Mouse (Mus musculus) layer of hippocampus, adult 9-11 months (tissue): ENCODE results near the gene Btbd8.
A peak's percentile ranks its signal among the peaks of the same experiment; 100 is the strongest.

ENCODE experiments used
- DNase-seq: peaks from one replicate; pipeline ENCODE4 v3.0.0; 2022

Gene Btbd8

DNA sequence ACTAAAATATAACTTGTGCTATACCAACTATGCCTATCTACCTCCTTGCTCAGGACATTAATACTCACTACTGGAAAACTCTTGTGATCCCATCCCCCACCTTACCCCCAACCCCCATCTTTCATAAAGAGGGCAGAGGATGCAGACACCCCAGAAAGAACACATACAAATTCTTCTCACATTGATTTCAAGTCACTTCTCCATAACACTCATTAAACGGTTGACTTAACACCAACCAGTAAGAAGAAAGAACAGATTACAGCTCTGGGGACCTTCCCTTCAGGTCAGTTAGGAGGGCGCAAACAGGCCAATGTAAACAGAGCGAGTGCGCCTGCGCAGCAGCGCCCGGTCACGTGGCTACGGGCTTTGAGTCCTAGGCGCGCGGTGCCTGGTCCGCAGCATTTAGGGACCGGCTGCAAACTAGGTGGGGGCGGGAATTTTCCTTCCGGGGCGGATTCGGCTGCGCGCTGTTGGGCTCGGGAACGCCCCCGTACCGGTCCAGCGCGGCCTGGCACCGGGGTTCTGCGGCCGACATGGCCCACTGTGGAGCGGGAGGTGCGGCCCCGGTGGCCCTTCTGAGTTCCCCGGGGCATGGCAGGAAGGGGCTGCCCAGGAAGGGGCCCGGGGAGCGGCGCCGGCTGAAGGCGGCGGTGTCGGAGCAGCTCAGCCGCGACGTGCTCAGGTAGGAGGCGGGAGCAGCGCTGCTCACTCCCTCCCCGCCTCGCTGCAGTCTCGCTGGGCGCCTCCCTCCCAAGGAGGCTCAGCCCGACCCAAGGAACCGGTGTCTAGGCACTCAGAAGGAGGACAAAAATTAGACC lies at the start of gene Btbd8:
Btbd8 (plus strand) TSS at position 534 of the 818 bp plus-strand sequence.
- peak; percentile 94 for DNase-seq

DNA sequence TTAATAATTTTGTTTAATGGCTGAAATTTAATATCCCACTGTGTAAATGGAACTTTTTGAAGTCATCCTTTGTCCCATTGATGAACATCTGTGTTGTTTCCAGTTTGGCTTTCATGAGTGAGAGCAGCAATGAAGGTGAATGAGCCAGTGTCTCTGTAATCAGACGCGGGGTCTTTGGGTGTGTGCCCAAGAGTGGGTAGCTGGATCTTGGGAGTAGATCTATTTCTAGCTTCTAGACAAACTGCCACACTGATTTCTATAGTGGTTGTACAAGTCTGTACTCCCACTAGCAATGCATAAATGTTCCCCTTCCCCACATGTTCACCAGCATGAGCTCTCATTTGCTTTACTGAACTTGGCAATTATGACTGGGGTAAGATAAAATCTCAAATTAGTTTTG lies 48.4 kb upstream of the Btbd8 start:
- DNase-seq, result no peak

DNA sequence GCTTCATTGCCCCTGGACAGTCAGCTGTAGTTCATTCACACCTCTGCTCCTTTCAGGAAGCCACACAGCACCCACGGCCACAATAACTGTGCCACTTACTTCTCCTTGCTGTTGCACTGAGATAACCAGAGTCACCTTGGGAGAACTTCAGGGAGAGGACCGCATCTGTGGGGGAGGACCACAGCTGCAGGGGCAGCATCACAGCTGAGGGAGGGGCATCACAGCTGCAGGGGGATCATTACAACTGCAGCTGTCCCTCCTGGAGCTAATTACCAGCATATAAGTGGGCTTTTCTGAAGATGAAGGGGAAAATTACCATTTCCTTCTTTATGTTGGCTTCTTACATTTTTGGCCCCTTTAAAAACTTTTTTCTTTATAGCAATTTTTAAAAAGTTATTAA lies 43.4 kb upstream of the Btbd8 start:
- no peak for DNase-seq

DNA sequence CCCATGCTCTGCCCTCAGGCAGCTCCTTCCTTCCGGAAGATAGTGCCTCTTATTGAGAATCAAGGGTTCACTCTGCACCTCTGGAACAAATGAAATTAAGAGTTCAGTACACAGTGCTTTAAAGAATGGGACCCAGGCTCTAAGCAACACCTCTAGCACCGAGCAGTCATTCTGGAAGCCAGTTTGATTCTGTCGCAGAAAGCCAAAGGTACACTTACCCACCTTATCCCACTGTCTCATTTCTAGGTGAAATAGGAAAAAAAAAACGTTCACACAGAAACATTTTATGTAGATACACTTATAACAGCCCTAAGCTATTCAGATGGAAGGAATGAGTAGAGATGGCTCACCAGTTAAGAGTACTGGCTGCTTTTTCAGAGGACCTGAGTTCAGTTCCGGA lies 35.4 kb upstream of the Btbd8 start, which contains the start of gene Ephx4:
Ephx4 (plus strand) TSS at position 301 of the 400 bp plus-strand sequence.
- no peak for DNase-seq

DNA sequence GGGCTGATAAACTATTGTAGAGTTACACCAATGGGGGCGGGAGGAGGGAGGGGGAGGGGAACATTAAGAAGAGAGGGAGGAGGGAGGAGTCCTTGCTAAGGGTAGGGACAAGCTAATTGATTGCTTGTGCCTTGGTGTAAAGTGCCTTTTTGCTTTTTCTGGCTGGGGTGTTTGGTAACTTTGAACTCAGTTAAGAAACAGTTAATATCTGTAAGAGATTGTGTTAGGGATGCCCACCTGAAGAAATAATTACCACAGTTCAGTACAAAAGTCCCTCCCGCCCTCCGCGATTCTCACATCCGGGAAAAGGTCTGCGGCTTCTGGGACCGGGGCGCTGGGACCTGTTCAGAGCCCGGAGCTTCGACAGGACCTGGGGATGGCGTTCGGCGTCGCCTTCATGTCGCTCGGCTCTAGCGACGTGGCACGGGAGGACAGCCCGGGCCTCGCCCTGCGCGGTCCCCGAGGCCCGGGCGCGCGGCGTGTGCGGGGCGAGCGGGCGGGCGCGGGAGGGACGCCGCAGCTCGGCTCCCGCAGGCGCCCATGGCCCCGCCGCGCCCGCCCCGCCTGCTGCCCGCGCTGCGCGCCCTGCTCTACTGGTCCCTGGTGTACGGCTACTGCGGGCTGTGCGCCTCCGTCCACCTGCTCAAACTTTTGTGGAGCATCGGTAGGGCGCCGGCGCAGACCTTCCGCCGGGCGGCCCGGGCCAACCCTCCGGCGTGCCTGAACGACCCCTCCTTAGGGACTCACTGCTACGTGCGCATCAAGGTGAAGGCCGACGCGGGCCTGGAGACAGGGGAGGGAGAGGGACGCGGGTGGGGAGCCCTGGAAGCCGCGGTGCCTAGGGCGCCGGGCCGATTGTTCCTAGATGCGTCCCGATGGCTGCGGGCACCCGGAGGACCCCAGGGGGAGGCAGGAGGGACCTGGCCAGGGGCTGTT lies 34.5 kb upstream of the Btbd8 start:
- DNase-seq, result no peak

- peak; percentile 73 for DNase-seq
These were observed 33.7 kb upstream of the Btbd8 start for GRCm38 (mm10) chr5:107403947-107404684.

GRCm38 (mm10) chr5:107405361-107405760 lies 32.4 kb upstream of the Btbd8 start:
- peak; percentile 82 for DNase-seq

DNA sequence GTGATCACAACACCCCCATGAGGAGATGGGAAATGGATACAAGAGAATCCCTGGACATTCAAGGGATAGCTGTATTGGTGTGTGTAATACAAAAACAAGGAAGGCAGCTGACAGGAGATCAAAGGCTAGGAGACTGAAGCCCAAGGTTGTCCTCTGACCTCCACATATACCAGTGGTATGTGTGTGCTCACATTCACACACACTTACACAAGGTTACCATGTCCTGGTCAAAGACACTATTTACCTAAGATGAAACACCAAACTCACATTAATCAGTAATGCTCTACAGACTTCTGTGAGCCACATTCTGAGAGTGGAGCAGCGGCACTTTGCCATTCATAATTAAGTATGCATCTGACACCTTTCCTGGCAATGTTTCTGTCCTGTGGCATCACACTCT lies 27.5 kb upstream of the Btbd8 start:
- DNase-seq, result no peak

GRCm38 (mm10) chr5:107411326-107411725 lies 26.5 kb upstream of the Btbd8 start:
- peak; percentile 64 for DNase-seq

DNA sequence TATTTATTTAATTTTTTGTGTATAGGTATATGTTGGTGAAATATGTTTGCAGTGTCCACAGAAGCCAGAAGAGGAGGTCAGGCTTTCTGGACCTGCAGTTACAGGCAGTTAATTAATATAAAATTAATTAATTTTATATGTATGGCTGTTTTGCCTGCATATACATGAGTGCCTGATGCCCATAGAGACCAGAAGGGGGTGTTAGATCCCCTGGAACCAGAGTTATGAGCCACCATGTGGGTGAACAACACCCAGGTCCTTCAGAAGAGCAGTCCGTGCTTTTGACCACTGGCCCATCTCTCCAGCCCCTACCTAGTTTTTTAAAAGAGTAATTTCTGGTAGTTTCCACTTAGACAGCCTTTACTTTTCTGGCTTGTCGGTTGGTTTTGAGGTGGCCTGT lies 25.5 kb upstream of the Btbd8 start:
- DNase-seq, result no peak

- DNase-seq, result peak; percentile 70
These were observed 22.7 kb upstream of the Btbd8 start for GRCm38 (mm10) chr5:107415098-107415497.

DNA sequence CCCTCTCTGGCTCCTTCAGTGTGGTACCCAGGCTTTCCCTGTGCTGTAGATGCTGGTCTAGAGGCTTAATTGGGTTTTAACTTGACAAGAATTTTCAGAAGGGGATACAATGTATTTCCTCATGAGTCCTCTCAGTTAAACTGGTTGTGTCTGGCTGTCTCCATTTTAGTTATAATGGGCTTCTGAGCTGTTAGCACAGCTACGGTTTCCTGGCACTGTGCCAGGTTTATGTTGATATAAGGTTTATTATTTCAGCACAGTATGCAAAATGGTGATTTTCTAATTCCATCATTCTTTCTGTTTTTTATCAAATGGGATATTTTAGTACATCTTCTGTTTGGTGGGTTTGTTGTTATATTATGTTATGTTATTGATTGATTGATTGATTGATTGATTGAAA lies 16.1 kb upstream of the Btbd8 start:
- DNase-seq, result no peak

DNA sequence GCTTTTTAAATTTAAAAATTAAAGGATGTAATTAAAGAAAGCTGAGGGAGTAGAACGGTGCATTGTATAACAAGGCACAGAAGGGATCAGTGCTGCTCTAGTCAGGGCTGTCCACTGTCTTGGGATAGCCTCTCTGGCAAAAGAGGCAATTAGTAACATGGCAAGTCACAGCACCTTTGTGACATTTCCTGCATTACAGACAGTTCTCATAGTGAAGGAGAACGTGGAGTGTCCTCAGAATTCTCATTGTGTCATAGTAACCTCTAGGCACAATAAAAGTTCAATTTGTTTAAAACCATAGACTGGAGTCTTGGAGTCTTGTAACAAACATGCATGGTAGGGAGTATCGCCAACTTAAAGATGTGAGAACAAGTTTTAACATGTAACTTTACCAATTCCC lies 6.5 kb upstream of the Btbd8 start, which contains the start of gene Lpcat2b:
Lpcat2b (plus strand) TSS at position 301 of the 400 bp plus-strand sequence.
- no peak for DNase-seq

- no peak for DNase-seq
These were observed 3.8 kb upstream of the Btbd8 start for GRCm38 (mm10) chr5:107434001-107434400.

GRCm38 (mm10) chr5:107436185-107436584 lies 1.6 kb upstream of the Btbd8 start:
- no peak for DNase-seq

DNA sequence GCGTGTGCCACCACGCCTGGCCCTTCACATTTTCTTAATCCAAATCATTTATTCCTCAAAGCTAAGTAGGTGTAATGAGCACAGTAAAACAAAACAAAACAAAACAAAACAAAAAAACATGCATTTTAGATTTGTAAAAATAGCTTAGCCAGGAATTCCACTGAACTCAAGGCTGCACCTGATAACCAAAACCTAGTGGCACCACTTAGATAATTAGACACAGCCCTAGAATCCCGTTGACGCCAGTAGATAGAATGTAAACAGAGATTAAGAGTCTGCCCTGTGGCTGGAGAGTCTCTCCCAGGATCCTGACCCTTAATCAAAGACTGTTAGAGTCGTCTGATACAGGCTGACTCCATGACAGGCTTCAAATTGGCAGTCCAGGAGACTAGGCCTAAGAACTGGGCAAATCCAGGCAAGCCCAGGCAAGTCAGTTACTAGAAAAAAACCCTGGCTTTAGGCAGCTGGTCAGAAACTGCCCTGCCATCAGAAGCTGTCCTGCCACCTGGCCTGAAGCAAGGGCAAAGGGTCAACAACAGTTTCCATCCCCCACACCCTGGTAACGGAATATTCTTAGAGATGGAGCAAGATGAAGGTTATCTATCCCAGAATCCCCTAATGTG lies 1.1 kb upstream of the Btbd8 start:
- DNase-seq, result no peak

GRCm38 (mm10) chr5:107438353-107438752 lies 556 bp downstream of the Btbd8 start:
- DNase-seq, result no peak

DNA sequence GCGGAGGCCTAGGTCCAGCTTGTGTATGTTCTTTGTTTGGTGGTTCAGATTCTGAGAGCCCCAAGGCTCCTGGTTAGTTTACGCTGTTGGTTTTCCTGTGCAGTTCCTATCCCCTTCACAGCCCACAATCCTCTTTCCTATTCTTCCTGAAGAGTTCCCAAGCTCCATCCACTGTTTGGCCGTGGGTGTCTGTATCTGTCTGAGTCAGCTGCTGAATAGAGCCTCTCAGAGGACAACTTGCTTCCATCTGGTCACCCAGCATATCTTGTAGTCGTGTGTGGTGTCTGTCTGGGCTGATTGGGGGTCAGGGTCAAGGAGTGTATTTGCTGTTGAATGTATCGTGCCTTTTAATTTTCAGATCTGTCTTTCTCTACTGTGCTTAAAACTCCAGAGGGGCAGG lies 4.1 kb downstream of the Btbd8 start:
- DNase-seq, result no peak

DNA sequence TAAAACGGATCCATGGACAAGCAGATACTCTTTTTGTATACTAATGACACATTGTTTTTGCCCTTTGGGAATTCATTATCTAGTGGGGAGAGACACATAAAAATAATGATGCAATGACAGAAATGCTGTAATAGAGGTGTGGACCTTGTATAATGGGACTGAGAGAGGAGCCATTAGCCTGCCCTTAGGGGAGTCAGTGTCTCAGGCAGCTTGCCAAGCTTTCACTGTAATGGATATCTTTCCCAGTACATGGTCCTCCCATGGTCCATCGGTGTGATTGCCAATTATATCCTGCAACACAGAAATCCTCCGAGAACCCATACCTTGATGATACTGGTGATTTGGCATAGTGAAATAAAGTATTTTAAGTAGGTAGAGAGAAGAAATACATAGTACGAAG lies 6.5 kb downstream of the Btbd8 start:
- DNase-seq, result no peak

- no peak for DNase-seq
These were observed 10.2 kb downstream of the Btbd8 start for GRCm38 (mm10) chr5:107447977-107448376.

GRCm38 (mm10) chr5:107448784-107449183 lies 11.0 kb downstream of the Btbd8 start:
- no peak for DNase-seq

DNA sequence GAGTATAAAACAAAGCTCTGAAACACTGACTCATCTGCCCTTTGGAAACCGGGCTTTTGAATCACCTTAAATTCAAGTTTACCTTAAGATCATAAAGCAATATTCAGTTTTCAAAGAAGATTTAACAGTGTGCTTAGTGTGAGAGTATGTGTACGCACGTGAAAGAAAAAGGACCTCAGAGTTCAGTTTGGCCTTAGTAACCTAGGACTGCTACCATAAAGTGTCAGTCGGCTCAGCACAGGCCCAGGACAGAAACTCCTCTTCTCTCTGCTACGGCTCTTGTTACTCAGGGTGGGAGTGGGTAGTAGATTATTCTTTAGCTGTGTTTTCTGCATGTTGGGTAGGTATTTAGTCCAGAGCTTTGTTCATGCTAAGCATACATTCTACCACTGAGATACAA lies 11.8 kb downstream of the Btbd8 start:
- no peak for DNase-seq
